Mouse (Mus musculus) heart, embryonic 13.5 days (tissue): ENCODE measurements around the gene Tex14. TPM values are rescaled to one million over a fixed set of nuclear protein-coding genes. Genes with fewer than 3 reads are reported as not detected.

Experiments
- ATAC-seq: fragments of 200-750 bp; cut with Nextera tagmentation; 2 replicates; pipeline ENCODE4 v1.8.0; 2017; ENCODE audit warnings: moderate TSS enrichment; ENCODE audit not compliant: insufficient number of reproducible peaks, low FRiP score, low TSS enrichment; ENCODE audit errors: extremely low read depth
- H3K27ac ChIP-seq: fragments of 300-500 bp; sonication (generic); replicated peaks from 2 replicates; pipeline ENCODE4 v1.5.1; 2015; ENCODE audit warnings: moderate library complexity, mild to moderate bottlenecking, inconsistent platforms
- H3K27me3 ChIP-seq: fragments of 300-500 bp; sonication (generic); replicated peaks from 2 replicates; pipeline ENCODE4 v1.6.1; 2015; ENCODE audit warnings: mild to moderate bottlenecking, inconsistent platforms
- H3K36me3 ChIP-seq: fragments of 300-500 bp; sonication (generic); 2 replicates; pipeline ENCODE4 v1.6.1; 2015; ENCODE audit warnings: mild to moderate bottlenecking, inconsistent platforms
- H3K4me1 ChIP-seq: fragments of 300-500 bp; sonication (generic); 2 replicates; pipeline ENCODE4 v1.6.1; 2015; ENCODE audit warnings: inconsistent platforms
- H3K4me2 ChIP-seq: fragments of 300-500 bp; sonication (generic); 2 replicates; pipeline ENCODE4 v1.6.1; 2015; ENCODE audit warnings: inconsistent platforms, mild to moderate bottlenecking, moderate library complexity
- H3K4me3 ChIP-seq: fragments of 300-500 bp; sonication (generic); 2 replicates; pipeline ENCODE4 v1.5.1; 2015; ENCODE audit warnings: moderate library complexity, mild to moderate bottlenecking, inconsistent platforms
- H3K9ac ChIP-seq: fragments of 300-500 bp; sonication (generic); 2 replicates; pipeline ENCODE4 v1.6.1; 2015; ENCODE audit warnings: inconsistent platforms, mild to moderate bottlenecking, moderate library complexity
- H3K9me3 ChIP-seq: fragments of 300-500 bp; sonication (generic); 2 replicates; pipeline ENCODE4 v1.6.1; 2016; ENCODE audit warnings: inconsistent platforms
- WGBS: fragments of 180-500 bp; shearing (Covaris S2); methylation state at CpG from one replicate; pipeline ENCODE4 v1.1.7; 2015; ENCODE audit warnings: mixed read lengths; 5-methylcytosine and 5-hydroxymethylcytosine counted together
- polyA plus RNA-seq: library from polyadenylated mRNA; unstranded; fragments of >200 nt; fragmentation: Nextera tagmentation; extraction: Ambion mirVana; gene quantifications from 2 replicates; pipeline ENCODE4 v1.2.1, GENCODE M21; 2015

Gene Tex14
- polyA plus RNA-seq, 1 experiment from 2014 or later: 0.28 TPM

- Histone ChIP-seq H3K36me3 (peaks cover 10% of the 10 kb centered on the region), H3K9ac (peak overlapping the region; percentile 97), H3K4me2 (peak overlapping the region; percentile 86), H3K27ac (no peak overlapping the region), H3K9me3 (no peaks in the 10 kb centered on the region), H3K27me3 (no peaks in the 10 kb centered on the region), H3K4me1 (peaks cover 44% of the 10 kb centered on the region), H3K4me3 (peak overlapping the region; percentile 88)
- no peak for ATAC-seq
- WGBS: 93% methylated on average over 8 of the region's 8 CpGs
These were observed 184.7 kb downstream of the Tex14 start for GRCm38 (mm10) chr11:87589605-87590004.

DNA sequence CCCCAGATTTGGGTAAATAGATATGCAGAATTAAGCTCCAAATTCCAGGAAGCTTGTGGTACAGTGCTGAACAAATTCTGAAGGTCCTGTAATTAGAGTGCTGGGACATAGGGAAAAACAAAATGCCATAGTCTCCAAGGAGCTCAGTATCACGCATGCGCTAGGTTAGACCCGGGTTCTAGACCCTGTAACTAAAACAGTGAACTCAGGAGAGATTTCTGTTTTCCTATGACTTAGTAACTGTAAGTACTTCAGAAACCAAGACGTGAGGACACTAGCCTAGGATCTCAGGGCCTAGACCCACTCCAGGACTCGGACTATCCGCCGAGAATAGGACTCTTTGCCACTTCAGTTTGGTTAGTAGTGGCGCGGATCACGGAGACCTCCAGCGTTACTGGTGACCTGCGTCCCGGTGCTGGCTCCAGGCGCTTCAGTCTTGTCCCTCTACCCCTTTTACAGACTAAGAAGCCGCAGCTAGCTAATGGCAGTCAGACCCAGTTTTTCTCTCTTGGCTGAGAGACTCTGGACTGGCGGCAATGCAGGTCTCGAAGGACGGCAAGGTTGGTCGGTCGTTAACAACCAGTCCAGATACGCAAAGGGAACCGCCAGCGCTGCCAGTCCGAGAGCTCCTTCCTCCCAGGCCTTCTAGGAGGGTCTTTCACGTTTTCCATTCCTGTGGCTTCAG lies 186.1 kb downstream of the Tex14 start:
- Histone ChIP-seq H3K4me3 (peak overlapping the region; percentile 88), H3K4me2 (peak overlapping the region; percentile 86), H3K4me1 (peaks cover 44% of the 10 kb centered on the region), H3K27ac (peak overlapping the region; percentile 97), H3K36me3 (peaks cover 12% of the 10 kb centered on the region), H3K9me3 (no peaks in the 10 kb centered on the region), H3K27me3 (no peaks in the 10 kb centered on the region), H3K9ac (peak overlapping the region; percentile 97)
- ATAC-seq: no peak
- 1% methylated on average over 25 of the region's 25 CpGs for WGBS

DNA sequence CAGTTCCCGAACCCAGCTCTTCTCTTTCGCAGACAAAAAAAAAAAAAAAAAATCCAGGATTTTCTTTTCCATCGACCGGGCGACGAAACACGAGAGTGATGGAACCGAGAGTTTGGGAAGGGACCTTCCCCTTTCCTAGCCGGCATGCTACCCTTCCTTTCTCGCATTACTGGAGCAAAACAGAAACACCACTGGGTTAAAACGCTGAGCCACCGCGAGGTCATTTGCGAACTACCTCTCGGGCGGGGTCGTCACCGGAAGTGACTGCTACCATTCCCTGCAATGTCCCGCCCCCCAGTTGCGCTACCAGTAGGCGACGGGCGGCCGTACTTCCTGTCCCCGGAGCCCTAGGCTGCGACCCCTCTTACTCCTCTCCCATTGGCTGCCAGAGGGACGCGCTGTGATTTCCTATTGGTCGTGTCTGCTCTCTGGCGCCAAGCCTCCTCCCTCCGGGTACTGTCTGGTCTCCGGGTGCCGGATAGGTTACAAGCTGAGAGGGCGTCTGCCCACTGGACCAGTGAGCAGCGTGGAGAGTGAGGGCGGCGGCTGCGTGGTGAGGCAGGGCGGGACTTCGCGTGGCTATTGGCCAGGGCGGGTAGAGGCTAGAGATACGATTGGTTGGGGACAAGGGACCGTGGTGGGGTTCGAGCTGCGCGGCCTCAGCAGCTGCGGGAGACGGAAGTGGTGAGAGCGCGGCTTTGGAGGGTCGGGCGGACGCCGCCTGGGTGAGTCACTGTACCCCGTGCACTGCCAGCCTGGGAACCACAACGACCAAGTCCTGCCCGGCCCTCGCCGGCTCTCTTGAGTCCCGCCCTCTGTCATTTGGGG lies 186.9 kb downstream of the Tex14 start, which contains the start of gene Mtmr4:
Gene Mtmr4, plus strand, starts transcription at position 637 of the 828 bp plus-strand sequence.
- Histone ChIP-seq H3K9me3 (no peaks in the 10 kb centered on the region), H3K27ac (peak within 1 kb of the TSS; percentile 97), H3K36me3 (peaks cover 13% of the 10 kb centered on the region), H3K4me1 (peaks cover 52% of the 10 kb centered on the region), H3K4me3 (peak within 1 kb of the TSS; percentile 88), H3K4me2 (peak within 1 kb of the TSS; percentile 91), H3K9ac (peak within 1 kb of the TSS; percentile 97), H3K27me3 (no peaks in the 10 kb centered on the region)
- WGBS: under 1% methylated on average over 59 of the region's 61 CpGs
- ATAC-seq: peak; percentile 97

- H3K27ac ChIP-seq: peak overlapping the region; percentile 88
- peak overlapping the region; percentile 90 for H3K9ac ChIP-seq
- no peak for ATAC-seq
- H3K27me3 ChIP-seq: no peaks in the 10 kb centered on the region
- WGBS: under 1% methylated on average over 15 of the region's 15 CpGs
- H3K36me3 ChIP-seq: peaks cover 19% of the 10 kb centered on the region
- peak overlapping the region; percentile 91 for H3K4me2 ChIP-seq
- H3K4me1 ChIP-seq: peaks cover 56% of the 10 kb centered on the region
- H3K9me3 ChIP-seq: no peaks in the 10 kb centered on the region
- peak overlapping the region; percentile 88 for H3K4me3 ChIP-seq
These were observed 187.5 kb downstream of the Tex14 start for GRCm38 (mm10) chr11:87592354-87592695.

DNA sequence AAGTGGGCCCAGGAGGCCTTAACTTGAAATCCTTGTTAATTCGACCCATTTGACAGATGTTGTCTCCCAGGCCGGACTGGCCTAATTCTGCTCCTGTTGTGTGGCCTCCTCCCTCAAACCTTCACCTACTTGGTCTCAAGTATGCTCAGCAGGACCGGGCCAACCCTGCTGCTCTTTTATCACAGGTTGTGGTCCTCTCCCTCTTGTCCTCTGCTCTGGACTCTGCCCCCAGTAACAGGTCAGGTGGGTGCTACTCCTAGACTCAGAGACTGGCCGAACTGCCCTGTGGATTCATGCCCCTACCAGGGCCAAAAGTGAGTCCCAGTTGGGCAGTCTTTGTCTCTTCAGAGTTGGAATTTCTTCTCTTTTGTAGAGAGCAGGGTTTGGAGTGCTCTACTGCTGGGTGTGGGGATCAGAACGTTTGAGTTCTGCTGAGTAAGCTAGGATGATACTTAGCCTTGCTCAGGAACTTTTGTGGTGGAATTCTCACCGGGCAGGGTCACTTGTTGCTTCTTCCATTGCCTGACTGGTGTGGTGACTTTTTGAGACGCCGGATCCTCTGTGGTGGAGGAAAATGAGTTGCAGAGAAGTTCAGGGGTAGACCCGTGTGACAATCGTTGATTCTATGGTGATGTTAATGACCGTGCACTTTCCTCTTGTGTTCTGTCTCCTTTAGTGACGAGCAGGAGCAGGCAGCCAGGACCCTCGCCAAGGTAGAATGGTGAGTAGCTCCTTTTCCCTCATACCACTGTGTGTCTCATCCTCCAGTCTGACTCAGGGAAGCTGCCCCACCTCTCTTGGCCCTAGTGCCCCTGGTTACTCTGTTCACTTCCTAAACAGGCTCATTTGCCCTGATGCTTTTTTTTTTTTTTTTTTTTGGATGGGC lies 188.1 kb downstream of the Tex14 start:
- WGBS: 38% methylated on average over 13 of the region's 13 CpGs
- H3K4me2 ChIP-seq: peak overlapping the region; percentile 91
- no peaks in the 10 kb centered on the region for H3K27me3 ChIP-seq
- peaks cover 56% of the 10 kb centered on the region for H3K4me1 ChIP-seq
- peak overlapping the region; percentile 90 for H3K9ac ChIP-seq
- H3K36me3 ChIP-seq: peaks cover 25% of the 10 kb centered on the region
- H3K4me3 ChIP-seq: peak overlapping the region; percentile 88
- ATAC-seq: no peak
- H3K9me3 ChIP-seq: no peaks in the 10 kb centered on the region
- peak overlapping the region; percentile 88 for H3K27ac ChIP-seq

- Histone ChIP-seq H3K4me1 (peaks cover 44% of the 10 kb centered on the region), H3K9me3 (no peaks in the 10 kb centered on the region), H3K4me2 (peak overlapping the region; percentile 98), H3K4me3 (peak overlapping the region; percentile 78), H3K27ac (peak overlapping the region; percentile 66), H3K27me3 (no peaks in the 10 kb centered on the region), H3K36me3 (peaks cover 49% of the 10 kb centered on the region), H3K9ac (peak overlapping the region; percentile 91)
- ATAC-seq: peak; percentile 58
- WGBS: 1% methylated on average over 34 of the region's 37 CpGs
These were observed 190.5 kb downstream of the Tex14 start for GRCm38 (mm10) chr11:87595327-87595841.

DNA sequence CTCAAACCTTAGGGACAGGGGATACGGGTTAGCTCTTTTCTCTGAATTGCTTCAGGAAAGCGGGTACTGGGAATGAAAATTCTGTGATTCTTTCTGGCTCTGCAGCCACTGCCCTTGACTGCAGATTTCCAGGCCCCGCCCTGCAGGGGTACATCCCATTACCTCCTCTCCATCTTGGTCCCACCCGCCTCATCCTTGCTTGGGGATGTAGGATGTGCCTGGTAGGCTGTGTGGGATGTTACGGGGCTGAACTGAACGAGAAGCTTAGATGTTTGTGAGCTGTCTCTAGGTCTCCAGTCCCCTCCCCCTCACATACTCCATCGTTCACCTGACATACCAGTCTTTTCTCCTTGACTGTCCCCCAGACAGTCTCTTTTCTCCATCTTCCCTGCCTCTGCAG lies 191.1 kb downstream of the Tex14 start:
- WGBS: 15% methylated on average over 7 of the region's 7 CpGs
- peak overlapping the region; percentile 66 for H3K27ac ChIP-seq
- no peak for ATAC-seq
- H3K36me3 ChIP-seq: peaks cover 55% of the 10 kb centered on the region
- H3K9ac ChIP-seq: peak overlapping the region; percentile 91
- H3K27me3 ChIP-seq: no peaks in the 10 kb centered on the region
- no peaks in the 10 kb centered on the region for H3K9me3 ChIP-seq
- H3K4me3 ChIP-seq: peak overlapping the region; percentile 78
- peaks cover 39% of the 10 kb centered on the region for H3K4me1 ChIP-seq
- peak overlapping the region; percentile 98 for H3K4me2 ChIP-seq

- Histone ChIP-seq H3K4me3 (peak overlapping the region; percentile 78), H3K4me1 (peaks cover 39% of the 10 kb centered on the region), H3K9me3 (no peaks in the 10 kb centered on the region), H3K9ac (peak overlapping the region; percentile 91), H3K27me3 (no peaks in the 10 kb centered on the region), H3K36me3 (peaks cover 60% of the 10 kb centered on the region), H3K27ac (no peak overlapping the region), H3K4me2 (peak overlapping the region; percentile 98)
- 60% methylated on average over 2 of the region's 2 CpGs for WGBS
- ATAC-seq: no peak
These were observed 191.6 kb downstream of the Tex14 start for GRCm38 (mm10) chr11:87596492-87596891.

DNA sequence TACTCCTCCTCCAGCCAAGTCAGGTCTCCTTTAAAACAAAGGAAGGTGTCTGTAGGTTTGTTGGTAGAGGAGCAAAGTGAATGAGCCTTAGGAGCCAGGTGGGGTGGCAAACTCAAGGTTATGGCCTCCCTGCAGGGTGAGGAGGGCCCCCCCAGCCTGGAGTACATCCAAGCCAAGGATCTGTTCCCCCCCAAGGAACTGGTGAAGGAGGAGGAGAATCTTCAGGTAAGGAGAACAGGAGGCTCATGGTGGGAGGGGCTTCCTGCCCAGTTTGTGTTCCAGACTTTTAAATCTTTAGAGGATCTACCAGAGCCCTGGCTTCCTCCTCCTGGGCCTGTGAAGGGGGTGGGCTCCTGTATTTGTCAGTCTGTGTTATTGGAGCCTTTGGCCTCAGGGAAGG lies 192.2 kb downstream of the Tex14 start:
- H3K27me3 ChIP-seq: no peaks in the 10 kb centered on the region
- no peaks in the 10 kb centered on the region for H3K9me3 ChIP-seq
- no peak overlapping the region for H3K4me2 ChIP-seq
- H3K36me3 ChIP-seq: peaks cover 66% of the 10 kb centered on the region
- ATAC-seq: no peak
- H3K4me1 ChIP-seq: peaks cover 39% of the 10 kb centered on the region
- no peak overlapping the region for H3K4me3 ChIP-seq
- H3K27ac ChIP-seq: no peak overlapping the region
- H3K9ac ChIP-seq: no peak overlapping the region

DNA sequence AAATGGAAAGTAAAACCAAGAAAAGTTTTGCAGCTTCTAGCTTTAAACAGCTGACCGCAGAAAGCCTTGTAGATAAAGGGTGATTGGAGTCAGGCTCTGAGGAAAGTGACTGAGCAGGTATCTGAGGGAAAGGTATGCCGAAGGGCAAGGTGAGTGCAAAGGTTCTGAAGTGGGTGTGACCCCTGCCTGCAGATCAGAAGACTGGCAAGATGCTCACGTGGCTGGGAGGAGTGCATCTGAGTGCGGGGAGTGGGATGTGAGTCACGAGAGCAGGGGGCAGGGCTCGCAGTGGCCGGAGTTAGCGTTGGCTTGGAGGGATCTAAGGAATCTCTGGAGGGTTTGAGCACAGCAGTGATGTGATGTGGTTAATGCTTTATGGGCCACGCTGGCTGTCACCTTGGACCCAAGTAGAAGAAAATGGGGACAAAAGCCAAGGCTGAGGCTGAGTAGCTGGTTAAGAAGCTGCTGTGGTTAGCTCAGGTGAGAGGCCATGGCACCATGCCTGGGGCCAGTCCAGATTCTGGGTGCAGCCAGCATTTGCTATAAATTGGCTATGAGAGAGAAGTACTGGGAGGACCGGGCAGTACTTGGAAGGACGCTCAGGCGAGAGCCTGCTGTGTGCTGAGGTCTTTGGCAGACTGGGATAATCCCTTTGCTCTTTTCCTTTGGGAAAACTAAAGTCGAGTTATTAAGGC lies 194.7 kb downstream of the Tex14 start:
- peaks cover 22% of the 10 kb centered on the region for H3K4me1 ChIP-seq
- no peak overlapping the region for H3K27ac ChIP-seq
- H3K4me2 ChIP-seq: no peak overlapping the region
- H3K36me3 ChIP-seq: peaks cover 81% of the 10 kb centered on the region
- no peak overlapping the region for H3K4me3 ChIP-seq
- no peaks in the 10 kb centered on the region for H3K9me3 ChIP-seq
- 88% methylated on average over 13 of the region's 13 CpGs for WGBS
- no peak overlapping the region for H3K9ac ChIP-seq
- no peaks in the 10 kb centered on the region for H3K27me3 ChIP-seq
- no peak for ATAC-seq
